Mouse (Mus musculus) G1E (cell line): Measurements from ENCODE around the gene Col4a2.

Experiments used
- CTCF ChIP-seq: IDR thresholded peaks from 2 replicates; pipeline ENCODE4 v1.5.1; 2012; ENCODE audit warnings: low read depth, low read length, inconsistent platforms, mixed read lengths
- GATA1 ChIP-seq: IDR thresholded peaks from 2 replicates; pipeline ENCODE4 v1.6.1; 2012; ENCODE audit warnings: borderline replicate concordance, low read length, inconsistent platforms, mixed read lengths
- GATA2 ChIP-seq: IDR thresholded peaks from 2 replicates; pipeline ENCODE4 v1.6.1; 2012; ENCODE audit warnings: low read depth, low read length, inconsistent platforms, borderline replicate concordance
- POLR2AphosphoS5 ChIP-seq: IDR thresholded peaks from 2 replicates; pipeline ENCODE4 v1.6.1; 2012; ENCODE audit warnings: low read depth, low read length, inconsistent platforms; ENCODE audit not compliant: insufficient replicate concordance
- TAL1 ChIP-seq: conservative IDR thresholded peaks from 2 replicates; pipeline ENCODE4 v1.6.1; 2012; ENCODE audit warnings: low read depth, low read length, inconsistent platforms, mixed read lengths

GRCm38 (mm10) chr8:11355900-11356299 is 43.3 kb downstream of the Col4a2 start:
- TF ChIP-seq CTCF, result no peak
- no peak for TF ChIP-seq TAL1
- no peak for TF ChIP-seq GATA1
- no peak for TF ChIP-seq POLR2AphosphoS5
- TF ChIP-seq GATA2, result no peak
